Mouse (Mus musculus) testis, postnatal 14 days (tissue): Measurements from ENCODE around the gene Hist2h2be.
"Not testable (repeated sequence)": the region's sequence is repeated elsewhere in the genome, so short reads cannot be mapped to it uniquely, and the experiment has no call there.

Experiments
- DNase-seq: peaks from one replicate; pipeline ENCODE4 v3.0.0; 2021; ENCODE audit warnings: low spot score

Hist2h2be gene

DNA sequence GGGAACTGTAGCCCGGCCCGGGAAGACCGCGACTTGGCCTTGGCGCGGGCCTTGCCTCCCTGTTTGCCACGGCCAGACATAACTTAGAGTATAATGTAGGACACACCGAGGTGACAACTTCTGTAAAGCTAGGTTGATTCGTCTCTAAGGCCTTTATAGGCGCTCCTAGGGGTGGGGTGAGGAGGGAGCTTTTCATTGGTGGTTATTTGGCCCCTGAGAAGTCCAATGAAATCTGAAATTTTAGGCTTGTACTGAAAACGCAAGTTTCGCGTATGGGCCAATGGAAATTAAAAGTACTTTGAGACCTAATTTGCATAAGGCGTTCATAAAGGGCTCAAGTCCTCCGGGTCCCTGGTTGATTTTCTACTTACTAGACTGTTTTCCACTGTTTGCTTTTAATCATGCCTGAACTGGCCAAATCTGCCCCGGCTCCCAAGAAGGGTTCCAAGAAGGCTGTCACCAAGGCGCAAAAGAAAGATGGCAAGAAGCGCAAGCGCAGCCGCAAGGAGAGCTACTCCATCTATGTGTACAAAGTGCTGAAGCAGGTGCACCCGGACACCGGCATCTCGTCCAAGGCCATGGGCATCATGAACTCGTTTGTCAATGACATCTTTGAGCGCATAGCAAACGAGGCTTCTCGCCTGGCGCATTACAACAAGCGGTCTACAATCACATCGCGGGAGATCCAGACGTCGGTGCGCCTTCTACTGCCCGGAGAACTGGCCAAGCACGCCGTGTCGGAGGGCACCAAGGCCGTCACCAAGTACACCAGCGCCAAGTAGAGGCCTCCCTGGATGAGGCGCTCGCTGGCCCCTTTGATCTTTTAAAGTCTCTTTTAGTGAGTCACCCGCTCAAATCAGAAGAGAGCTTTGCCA lies at the start of gene Hist2h2be, which contains the start of gene Hist2h2ac:
Hist2h2be (plus strand) TSS at position 355 of the 875 bp plus-strand sequence.
Hist2h2ac (minus strand) TSS at position 116 of the 875 bp plus-strand sequence.
- peak; percentile 80 for DNase-seq

GRCm38 (mm10) chr3:96171583-96172196 lies 49.2 kb upstream of the Hist2h2be start:
- no peak for DNase-seq

GRCm38 (mm10) chr3:96172197-96173178 lies 48.4 kb upstream of the Hist2h2be start, which contains the start of gene Sf3b4:
Sf3b4 (plus strand) TSS chr3:96172332.
- DNase-seq = peak; percentile 87

GRCm38 (mm10) chr3:96173185-96173584 lies 47.7 kb upstream of the Hist2h2be start:
- DNase-seq = no peak

DNA sequence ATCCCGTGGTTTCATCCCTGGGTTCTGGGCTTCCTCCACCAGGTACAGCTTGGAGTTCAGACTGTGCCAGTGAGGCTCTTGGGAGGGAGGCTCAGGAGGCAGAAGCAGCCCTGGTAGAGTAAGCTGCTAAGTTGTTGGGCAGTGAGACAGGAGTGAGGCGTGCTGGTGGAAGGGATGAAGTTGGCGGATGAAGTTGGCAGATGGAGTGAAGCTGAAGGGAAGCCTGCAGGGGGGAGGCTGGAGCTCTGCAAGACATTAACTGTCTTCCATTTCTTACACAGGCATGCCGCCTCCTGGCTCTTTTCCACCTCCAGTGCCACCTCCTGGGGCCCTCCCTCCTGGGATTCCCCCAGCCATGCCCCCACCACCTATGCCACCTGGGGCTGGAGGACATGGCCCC lies 46.9 kb upstream of the Hist2h2be start:
- not testable (repeated sequence) for DNase-seq

GRCm38 (mm10) chr3:96175251-96175650 lies 45.7 kb upstream of the Hist2h2be start:
- DNase-seq = no peak

- DNase-seq = no peak
Observed at GRCm38 (mm10) chr3:96178427-96178826, 42.5 kb upstream of the Hist2h2be start.

DNA sequence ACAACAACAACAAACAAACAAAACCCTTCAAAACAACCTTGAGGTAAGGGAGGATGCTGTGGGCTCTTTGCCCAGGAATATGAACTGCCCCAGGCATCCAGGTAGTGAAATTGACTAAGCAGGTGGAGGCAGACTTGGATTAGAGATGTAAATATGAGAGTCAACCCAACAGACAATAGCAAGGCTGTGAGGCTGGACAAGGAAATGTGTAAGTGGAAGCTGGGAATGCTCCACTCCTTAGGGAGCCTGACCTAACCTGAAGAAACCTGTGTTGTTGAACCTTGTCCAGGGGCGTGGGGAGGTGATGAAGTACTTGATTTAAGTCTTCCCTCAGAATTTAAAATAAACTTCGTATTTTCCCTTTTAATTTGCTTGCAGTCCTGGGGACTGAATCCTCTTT lies 42.0 kb upstream of the Hist2h2be start:
- DNase-seq = no peak

GRCm38 (mm10) chr3:96179531-96179930 lies 41.4 kb upstream of the Hist2h2be start:
- no peak for DNase-seq

- peak; percentile 29 for DNase-seq
Observed at GRCm38 (mm10) chr3:96180727-96181477, 40.0 kb upstream of the Hist2h2be start, which contains the start of gene Sv2a. Sv2a (plus strand) TSS chr3:96181151.

DNA sequence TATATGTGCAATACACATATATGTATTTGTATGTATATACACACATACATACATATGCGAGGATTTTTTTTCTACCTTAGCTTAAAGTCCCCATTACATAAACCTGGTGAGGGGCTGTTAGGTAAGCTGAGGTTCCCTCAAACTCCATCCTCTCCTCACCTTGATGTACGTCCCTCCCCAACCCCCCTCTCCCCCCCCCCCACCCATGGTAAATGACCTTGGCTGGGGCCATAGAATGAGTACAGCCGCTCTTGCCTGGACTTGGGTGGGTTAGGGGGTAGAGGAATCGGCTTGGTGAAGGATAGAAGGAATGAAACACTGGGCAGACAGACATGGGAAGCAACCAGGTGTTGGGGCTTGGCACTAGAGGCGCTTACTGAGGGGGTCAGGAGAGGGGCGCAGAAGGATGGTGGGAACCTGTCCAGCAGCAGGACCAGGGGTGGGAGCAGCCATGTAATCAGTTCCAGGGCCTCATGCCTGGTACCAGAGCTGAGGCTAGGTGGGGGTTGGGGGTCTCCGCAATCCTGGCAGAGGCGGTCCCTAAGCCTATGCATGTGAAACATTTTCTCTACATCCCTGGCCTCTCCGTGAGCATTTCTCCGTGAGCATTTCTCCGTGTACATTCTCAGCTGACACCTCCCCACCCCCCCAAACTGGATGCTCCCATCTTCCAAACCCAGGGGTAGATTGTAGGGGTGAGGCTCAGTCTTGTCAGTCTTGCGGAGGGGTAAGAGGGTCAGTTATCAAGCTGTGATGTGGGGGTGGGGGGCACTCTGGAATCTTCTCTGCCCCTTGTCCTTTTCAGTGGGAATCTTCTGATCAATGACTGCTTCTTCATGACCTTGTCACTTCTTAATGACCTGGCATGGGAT lies 39.2 kb upstream of the Hist2h2be start:
- no peak for DNase-seq

GRCm38 (mm10) chr3:96182382-96182776 lies 38.5 kb upstream of the Hist2h2be start:
- DNase-seq = no peak

DNA sequence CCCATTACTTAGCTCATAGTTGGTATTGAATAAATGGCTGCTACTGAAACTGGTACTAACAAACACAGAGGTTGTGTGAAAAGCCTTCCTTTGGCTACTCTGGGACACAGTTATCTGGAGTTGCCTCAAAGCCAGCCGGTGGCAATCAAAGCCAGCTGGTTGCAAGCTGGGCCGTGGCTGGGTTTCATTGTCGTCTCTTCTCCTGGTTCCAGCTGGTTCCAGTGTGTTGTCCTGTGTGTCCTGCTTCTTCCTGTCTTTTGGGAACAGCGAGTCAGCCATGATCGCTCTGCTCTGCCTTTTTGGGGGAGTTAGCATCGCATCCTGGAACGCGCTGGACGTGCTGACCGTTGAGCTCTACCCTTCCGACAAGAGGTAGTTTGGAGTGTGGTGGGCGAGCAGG lies 27.9 kb upstream of the Hist2h2be start:
- no peak for DNase-seq

- DNase-seq = no peak
Observed at GRCm38 (mm10) chr3:96194966-96195365, 26.0 kb upstream of the Hist2h2be start.

- DNase-seq = no peak
Observed at GRCm38 (mm10) chr3:96195616-96196313, 25.2 kb upstream of the Hist2h2be start.

DNA sequence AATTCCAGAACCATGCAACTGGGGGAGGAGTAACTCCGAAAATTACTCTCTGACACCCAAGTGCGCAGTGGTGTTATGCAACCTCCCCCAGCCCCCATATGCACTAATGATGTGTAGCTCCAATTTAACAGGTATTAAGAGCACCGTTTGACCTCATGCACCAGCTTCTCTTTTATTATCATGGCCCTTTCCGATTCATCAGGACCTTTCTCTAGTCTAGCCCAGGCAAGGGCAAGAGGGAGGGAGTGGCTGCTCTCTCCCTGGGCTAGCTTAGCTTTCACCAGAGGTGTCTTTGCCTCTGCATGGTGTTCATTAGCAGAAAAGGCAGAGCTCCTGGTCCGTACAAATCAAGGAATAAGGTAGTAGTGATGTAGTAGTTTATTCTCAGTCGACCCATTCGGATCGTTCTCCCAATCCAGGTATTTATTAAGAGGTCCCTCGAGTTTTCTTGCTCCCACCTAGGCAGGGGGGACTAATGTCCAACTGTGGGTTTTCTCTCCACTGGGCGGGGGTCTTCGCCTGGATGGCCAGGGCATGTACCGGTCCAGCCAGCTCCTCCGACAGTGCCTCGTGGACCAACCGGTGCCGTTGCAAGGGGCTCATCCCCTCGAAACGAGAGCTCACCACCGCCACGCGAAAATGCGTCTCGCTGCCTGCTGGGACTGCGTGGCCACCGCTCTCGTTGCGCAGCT lies 24.3 kb upstream of the Hist2h2be start:
- no peak for DNase-seq

GRCm38 (mm10) chr3:96197129-96197749 lies 23.7 kb upstream of the Hist2h2be start:
- DNase-seq = peak; percentile 87

GRCm38 (mm10) chr3:96198181-96198580 lies 22.7 kb upstream of the Hist2h2be start:
- DNase-seq = no peak
